Mouse (Mus musculus) c-Kit-positive CD71-negative TER-119-negative erythroid progenitor cells, embryonic 14.5 days (primary cell): ENCODE results near the gene Ppp1r35.

ENCODE experiments used
- DNase-seq: peaks from one replicate; pipeline ENCODE4 v3.0.0-alpha.2; 2013; ENCODE audit warnings: low read depth

Gene Ppp1r35

DNA sequence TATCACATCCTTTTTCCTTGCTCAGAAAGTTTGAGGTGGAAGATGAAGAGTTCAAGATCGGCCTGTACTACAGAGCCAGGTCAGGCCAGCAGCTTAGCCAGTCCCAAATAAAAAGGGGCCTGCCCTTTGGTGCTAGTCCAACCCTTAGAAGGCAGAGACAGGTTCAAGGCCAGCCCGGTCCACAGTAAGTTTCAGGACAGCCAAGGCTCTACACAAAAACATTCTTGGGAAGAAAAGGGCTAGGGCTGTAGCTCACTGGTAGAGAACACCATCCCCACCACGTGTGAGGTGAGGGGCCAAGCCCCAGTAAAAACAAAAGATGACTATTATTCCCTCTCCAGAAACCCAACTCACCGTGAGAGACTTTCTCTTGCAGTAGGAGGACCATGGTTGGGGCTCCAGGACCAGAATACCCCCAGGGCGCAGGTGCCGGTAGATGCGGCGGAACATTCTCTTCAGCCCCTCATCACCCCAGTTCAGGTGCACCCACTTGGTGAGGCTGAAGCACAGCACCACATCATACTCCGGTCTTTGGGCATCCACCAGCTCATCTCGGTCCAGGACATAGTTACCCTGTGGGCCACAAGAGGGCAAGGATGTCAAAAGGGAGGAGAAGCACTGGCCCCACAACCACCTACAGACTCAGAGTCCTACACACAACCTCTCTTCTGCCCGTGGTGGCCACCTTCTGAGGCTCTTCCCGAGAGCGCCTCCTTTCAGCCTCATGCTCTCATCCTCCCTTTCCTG is 4.3 kb downstream of the Ppp1r35 start:
- DNase-seq = no peak

DNA sequence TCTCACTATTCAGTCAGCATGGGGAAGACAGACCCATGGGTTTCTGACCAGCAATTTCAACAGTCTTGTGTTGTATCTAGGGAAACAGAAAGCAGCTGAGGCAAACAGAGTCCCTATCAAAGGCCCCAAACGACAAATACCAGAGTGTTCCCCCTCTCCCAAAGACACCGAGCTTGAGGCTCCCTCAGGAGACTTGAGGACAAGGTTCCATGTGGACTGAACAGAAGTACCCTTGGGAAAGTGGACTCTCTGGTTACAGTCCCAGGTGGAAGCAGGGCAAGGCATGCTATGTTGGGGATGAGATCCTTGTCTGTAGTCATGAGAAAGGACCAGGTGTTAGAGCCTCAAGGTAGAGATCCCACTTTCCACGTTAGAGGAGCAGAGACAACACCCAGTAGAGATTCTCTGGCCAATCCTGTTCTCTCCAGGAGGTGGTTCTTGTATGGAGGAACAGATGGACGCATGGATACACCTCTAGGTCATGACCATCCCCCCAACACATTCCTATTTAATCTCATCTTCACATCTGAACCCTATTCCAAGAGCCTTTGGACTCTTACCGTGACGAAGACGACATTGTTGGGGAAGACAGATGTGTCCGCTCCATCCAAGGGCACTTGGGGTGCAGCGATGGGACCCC is 5.4 kb downstream of the Ppp1r35 start:
- no peak for DNase-seq

DNA sequence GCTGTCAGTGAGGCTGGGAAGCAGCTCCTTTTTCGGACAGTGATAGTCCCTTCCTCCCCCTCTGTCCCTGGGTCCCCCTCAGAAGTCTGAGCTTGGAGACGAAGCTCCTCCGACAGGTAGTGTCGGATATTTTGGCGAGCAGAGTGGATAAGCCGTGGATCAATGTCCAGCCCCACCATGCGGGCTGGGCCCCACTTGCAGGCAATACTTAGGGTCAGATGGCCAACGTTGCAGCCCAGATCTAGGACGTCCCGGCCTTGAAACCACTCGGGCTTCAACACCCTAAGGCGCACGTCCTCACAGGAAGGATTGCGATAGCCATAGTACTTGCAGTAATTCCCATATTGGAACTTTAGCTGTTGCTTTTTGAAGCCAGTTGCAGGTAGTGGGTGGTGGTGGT is 5.9 kb downstream of the Ppp1r35 start:
- DNase-seq = no peak

DNA sequence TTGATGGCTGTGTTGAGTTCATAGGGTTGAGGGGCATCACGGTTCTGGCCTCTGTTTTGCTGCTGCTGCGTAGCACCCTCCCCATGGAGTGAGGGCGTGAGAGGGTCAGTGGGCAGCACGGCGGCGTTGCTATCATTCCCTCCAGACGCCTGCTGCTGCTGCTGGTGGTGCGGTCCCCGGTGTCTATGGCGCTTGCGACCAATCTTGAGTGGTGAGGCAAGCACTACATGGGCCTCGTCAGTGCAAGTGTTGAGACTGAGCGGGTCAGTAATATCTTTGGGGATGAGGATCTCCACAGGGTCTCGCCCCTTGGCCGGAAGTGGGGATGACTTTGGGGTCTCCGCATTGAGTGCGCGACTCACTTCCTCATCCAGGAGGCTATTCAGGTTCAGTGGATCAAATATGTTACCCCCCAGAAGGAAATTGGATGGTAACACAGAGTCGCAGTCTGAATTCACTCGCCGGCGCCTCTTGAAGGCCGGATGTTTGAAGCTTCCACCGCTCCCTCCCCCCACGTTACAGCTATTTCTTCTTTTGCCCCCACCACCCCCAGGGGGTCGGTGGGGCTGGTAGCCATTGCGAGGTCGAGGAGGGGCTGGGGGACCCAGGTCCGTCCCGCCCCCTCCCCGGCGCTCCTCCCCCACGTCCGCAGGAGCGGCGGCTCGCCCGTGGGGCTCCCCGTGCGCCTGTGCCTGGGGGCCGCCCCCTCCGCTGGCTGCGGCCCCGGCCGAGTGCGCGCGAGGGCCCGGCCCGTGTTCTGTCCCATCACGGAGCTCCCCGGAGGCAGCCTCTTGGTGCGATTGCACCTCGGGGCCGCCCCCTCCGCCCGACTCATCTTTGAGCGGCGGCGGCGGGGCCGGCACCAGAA is 6.7 kb downstream of the Ppp1r35 start:
- no peak for DNase-seq

DNA sequence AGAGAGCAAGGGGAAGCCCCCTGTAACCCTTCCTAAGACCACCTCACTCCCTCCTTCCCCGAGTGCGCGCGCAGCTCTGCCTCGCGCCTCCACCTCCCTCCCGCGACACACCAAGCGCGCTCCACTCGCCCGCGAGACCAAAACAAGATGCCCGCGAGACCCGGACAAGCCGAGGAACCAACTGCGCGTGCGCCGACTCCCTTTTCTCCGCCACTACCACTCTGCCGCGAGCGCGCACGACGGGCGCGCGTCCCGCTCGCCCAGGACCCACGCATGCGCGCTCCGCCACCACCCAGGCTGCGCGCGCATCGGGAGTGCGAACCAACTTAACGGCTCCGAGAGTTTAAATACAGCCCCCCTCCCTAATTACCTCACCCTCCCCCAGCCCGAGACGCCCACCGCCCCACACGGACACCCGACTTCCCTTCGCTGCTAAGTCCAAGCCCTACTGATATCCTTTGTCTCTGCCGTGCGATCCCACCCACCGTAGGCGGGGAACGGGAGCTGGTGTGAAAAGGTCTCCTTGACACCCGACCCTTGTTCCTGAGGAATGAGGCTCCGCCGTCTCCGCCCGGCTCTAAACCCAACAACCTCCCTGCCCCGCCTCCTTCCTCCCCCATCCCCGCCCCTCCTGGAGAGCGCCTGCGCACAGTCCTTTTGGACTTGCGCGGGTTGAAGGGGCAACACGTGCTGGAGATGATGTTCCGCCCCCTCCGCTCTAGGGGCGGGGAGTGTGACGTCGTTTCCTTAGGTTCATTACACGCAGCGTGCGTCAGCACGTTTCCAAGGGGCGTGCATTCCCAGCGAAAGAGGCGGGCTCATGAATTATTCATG is 7.7 kb downstream of the Ppp1r35 start:
- DNase-seq = peak; percentile 100

DNA sequence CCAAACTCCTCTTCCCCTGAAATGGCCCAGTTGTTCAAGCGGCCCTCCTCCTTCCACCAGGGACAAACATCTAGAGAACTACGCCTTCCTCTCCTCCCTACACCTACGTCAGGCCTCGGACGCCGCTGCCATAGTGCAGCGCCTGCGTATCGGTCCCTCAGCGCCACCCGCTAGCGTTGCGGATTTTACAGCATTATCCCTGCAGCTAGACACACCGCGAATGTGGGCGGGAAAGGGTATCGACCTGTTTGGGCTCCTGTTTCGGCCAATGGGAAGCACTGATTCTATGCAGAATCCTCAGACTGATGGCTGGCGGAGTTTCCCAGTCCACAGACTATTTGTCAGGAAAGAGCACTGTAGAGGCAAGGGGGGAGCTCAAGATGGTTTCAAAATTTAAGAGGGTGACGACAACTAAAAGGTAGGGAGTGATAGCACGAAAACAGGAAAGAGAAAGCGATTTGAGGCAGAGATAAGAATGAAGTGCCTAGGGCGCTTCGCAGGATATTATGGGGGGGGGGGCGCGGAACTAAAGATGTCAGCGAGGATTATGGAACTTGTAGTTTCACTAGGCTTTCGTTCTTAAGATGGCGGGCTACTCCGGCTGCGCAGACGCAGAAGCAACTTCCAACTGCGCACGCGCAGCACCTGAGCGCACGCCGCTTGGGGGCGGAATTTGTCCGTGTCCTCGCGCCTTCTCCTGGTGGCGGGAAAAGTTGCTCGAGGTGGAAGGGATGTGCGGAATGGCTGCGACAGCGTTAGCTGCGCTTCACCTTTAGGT is 8.7 kb downstream of the Ppp1r35 start, which contains the start of the genes Mepce and Zcwpw1:
TSS of gene Mepce (minus strand) at position 505 of the 778 bp plus-strand sequence.
TSS of gene Zcwpw1 (plus strand) at position 648 of the 778 bp plus-strand sequence.
- peak; percentile 92 for DNase-seq

DNA sequence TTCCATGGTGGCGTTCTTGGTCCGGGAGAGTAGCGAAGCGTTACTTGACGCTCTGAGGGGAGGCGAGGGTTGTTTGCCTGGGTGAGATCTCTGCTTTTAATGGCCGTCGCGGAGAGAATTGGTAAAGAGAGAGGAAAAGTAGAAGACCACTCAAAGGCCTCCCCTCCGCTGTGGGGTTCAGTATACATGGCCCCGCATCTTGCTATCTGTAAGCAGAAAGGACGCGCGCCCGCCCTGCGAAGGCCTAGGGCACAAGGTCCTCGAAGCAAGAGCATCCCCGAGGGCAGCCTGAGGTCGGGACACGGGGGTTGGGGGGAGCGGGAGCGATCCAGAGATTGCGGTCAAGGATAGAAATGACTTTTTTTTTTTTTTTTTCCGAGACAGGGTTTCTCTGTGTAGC is 9.5 kb downstream of the Ppp1r35 start:
- DNase-seq = no peak

DNA sequence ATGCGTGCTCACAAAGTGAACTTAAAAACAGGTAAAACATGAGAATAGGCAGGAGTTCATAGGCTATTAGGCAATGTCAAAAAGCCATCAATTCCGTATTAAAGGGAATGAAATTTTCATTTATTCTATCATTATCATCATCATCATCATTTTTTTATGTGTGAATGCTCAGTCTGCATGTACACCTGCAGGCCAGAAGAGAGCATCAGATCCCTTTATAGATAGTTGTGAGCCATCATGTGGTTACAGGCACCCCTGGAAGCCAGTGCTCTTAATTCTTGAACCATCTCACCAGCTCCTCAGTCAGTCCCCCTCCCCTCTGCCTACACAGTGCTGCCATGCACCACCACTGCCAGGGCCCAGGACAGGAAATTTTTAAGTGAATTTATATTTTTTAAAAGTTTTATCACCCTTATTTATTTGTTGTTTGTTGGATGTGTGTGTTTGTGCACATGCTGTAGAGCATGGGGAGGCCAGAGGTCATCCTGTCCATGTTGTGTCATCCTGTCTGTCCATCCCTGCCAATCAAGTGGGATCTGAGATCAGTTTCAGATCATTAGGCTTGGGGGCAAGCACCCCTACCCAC is 10.4 kb downstream of the Ppp1r35 start:
- no peak for DNase-seq

DNA sequence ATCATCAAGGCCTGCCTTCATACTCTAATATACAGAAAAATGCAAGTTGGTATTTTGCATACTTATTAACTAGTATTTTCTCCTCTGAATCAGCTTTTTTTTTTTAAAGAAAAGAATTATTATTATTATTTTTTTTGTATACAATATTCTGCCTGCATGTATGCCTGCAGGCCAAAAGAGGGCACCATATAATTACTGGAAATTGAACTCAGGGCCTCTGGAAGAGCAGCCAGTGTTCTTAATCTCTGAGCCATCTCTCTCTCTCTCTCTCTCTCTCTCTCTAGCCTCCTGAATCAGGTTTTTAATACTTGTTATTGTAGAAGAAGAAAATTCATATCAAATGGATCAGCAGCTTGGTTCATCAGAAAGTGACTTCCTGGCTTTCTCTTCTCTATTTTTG is 12.9 kb downstream of the Ppp1r35 start:
- no peak for DNase-seq

DNA sequence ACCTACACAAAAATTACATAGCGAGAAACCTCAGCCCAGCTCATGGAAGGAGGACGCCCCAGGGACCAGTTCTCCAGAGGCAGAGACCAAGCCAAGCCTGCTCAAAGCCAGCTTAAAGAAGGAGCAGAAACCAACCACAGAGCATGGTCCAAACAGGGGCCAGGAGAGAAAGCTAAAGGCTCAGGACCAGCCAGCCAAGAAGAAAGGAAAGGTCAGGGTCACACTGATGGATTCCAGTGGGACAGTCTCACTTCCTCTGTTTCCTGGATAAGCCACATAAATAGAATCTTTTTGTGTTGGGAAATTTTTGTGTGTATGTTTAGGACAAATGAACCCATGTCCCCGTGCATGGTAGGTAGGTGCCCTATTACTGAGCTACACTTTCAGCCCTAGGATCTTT is 18.0 kb downstream of the Ppp1r35 start:
- no peak for DNase-seq

DNA sequence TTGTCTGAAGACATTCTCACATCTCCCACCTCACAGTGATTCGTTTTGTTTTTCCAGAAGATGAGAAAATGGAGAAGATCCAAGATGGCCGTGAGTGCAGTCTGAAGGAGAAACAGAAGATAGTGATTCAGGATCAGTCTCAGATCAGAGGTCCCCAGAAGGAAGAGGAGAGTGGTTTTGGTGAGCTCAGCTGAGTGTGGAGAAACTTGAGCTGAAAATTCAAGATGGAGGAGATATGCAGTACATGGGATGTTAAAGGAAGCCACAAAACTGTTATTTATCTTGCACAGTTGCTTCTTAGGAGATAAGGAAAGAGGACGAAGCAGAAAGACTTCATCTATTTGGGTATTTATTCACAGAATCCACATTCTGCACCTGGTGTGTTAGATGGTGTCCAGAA is 22.3 kb downstream of the Ppp1r35 start:
- DNase-seq = no peak

DNA sequence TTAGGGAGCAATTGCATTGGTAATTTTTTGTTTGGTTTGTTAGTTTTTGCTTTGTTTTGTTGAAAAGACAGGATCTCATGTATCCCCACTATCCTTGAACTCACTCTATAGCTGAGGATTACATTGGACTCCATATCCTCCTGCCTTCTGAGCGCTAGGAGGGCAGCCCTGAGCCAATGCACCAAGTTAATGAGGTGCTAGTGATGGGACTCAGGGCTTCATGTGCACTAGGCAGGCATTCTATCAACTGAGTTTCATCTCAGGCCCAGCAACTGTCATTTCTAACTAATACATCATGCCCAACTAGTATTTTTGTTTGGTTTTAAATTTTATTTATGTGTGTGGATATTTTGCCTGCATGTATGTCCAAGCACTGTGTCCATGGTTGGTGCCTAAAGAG is 27.5 kb downstream of the Ppp1r35 start:
- DNase-seq = no peak

DNA sequence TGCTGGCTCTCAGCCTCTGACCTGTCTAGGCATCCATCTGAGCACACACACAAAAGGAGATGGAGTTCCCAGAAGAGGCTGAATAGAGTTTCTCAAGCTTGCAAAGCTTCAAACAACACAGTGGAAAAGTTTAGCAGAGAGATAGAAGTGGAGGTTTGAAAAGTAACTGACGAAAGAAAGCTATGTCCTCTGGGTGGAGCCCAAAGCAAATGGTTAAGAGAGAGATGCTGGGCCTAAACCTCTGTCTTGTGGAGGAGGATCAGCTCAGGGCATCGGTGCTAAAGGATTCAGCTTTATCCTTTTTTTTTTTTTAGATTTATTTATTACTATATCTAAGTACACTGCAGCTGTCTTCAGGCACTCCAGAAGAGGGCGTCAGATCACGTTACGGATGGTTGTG is 29.7 kb downstream of the Ppp1r35 start:
- no peak for DNase-seq

DNA sequence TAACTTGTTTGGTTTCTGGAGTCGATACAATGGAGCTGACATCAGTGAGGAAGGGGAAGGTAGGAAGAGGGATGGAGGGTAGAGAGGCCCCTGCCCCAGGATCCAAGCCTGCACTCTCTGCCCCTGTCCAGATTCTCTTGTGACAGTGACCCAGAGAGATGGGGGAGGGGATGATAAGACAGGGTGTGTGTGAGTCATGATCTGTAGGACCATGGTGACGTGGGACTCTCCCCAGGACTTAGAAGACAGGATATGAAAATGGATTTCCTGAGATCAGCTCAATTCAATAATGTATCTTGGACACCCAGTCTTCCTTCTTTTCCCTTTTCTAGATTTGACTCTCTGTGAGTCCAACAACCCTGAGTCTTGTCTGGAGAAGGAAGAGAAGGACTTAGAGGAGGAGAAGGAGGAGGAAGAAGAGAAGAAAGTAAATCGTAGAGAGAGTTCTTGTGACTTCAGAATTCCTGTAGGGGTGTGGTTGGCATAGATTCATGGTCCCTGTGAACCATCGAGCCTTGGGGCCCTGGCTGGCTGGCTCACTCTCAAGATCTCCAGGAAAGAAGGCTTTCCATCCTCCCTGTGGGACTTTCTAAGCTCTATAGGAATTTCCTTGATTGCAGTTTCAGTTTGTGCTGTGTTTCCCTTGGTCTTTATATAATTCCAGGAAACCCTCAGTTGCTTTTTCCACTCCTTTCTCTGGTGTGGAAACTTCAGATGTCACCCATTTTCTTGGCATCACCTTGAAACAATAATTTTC is 39.0 kb downstream of the Ppp1r35 start:
- DNase-seq = no peak

DNA sequence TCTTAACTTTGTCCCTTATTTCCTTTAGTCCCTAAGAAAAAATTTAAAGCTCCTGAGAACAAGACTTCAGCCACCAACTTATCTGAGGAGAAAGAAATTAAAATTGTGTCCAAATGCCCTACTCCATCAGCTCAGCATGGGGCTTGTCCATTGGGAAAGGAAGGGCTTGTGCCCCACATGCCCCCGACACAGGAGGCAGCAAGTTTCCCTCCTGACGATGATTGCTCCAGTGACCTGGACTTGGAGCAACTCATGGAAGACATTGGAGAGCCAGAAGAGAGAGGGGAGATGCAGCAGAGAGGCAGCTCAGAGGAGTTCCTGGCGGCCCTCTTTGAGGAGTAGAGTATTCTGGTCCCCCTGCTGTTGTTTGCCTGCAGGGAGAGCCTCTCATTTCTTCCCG is 43.5 kb downstream of the Ppp1r35 start:
- no peak for DNase-seq

DNA sequence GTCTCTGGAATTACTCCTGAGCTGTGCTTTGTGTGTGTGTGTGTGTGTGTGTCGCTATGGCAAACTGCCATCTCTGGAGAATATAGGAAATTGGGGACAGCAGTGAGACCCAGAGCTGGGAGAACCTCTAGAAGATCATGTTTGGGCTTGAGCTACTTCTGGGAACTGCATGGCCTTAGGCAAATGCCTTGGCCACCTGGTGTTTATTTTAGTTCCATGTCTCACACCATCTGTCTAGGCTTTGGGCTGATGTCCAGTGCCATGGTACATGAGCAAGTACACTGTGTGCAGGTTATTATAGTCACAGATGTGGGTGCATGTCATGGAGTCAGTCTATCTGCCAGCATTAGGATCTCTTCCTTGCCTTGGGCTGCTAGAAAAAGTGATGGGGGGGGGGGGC is 44.0 kb downstream of the Ppp1r35 start:
- no peak for DNase-seq

DNA sequence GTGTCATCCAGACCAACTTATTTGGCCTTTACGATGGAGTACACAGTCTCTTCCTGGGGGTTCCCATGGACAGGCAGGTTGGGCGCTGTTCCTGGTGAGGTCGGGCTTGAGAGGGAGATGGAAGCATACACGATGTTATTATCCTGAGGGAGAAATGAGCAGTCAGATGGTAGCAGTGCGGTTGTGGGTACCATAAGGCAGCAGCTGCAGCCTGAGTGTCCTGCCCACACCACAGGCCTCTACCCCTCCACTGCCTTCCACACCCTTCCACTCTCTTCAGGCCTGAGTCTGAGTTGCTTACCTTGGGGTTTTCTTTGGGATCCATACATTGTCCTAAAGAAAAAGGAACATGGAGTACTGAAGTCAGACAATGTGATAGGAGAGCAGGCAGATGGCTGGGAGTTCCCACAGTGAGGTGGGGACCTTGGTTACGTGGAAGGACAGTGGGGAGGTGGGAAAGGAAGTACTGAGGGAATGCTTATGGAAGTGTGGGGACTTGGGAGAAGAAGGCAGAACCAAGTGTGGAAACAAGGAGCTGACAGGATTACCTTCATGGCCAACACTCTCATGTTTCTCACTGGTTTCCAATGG is 44.9 kb downstream of the Ppp1r35 start:
- no peak for DNase-seq

DNA sequence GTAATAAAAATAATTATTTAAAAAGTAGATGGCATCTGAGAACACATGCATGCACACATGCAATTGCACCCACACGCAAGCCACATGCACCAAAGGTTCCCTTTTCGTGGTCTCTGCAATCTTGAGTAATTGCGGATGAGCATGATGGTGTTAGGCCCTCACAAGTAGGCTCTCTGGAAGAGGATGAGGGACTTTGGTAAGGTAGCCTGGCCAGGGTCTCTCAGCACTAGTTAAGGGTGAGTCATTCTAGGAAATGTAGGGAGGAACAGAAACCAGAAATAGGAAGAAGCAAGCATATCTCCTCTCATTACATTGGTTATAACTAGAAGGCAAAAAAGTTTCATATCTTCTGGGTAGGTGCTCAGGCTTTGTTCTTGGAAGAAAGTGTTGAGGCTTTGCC is 46.4 kb downstream of the Ppp1r35 start:
- DNase-seq = no peak

DNA sequence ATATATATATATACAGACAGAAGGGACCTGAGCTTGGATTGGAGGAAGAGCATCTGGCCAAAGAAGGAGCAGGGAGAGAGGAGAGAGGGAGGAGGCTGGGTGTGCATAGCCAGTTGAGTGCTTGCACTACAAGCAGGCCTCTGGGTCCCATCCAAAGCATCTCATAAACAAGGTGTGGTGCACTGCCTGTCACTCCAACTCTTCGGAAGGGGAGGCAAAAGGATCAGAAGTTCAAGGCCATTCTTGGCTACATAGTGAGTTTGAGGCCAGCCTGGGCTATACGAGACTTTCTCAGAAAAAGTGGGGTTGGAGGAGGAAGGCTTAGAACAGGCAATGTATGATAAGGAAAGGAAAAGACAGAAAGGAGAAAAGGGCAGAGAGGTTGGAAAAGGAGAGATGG is 47.3 kb downstream of the Ppp1r35 start:
- no peak for DNase-seq

DNA sequence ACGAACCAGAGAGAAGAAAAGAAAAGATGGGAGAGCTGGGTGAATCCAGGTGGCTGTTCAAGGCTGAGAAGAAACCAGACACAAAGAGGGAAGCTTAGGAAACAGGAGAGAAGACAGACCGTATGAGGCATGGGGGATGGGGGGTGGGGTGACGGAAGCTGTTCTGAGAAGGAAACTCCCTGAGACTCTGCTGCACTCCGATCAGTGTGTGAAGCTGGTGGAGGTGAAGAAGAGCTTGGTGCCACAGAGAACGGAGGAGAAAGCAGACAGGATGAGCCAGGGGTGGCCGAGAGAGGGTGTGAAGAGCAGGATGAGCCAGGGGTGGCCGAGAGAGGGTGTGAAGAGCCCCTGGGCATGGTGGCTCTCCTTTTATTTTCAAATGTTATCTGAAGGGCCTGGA is 47.8 kb downstream of the Ppp1r35 start:
- no peak for DNase-seq
